Mouse (Mus musculus) CH12.LX (cell line): ENCODE measurements around the gene Zc3hc1. TPM values are rescaled to one million over a fixed set of nuclear protein-coding genes. Genes with fewer than 3 reads are reported as not detected.

ENCODE experiments used
- DNase-seq: peaks from one replicate; pipeline ENCODE4 v3.0.0-alpha.2; 2013; ENCODE audit errors: extremely low read depth
- H3K27ac ChIP-seq: 2 replicates; pipeline ENCODE4 v1.5.1; 2012; ENCODE audit warnings: low read depth, mild to moderate bottlenecking, control low read depth, moderate library complexity; ENCODE audit not compliant: insufficient read depth
- H3K27me3 ChIP-seq: replicated peaks from 2 replicates; pipeline ENCODE3; 2012; ENCODE audit warnings: inconsistent platforms
- H3K36me3 ChIP-seq, 2 experiments: replicated peaks in 1 of 2; 2 replicates each; pipeline versions ENCODE3 to v1.6.1; 2012; ENCODE audit warnings: inconsistent platforms in 1 of 2, low read length in 1 of 2, mild to moderate bottlenecking in 1 of 2, mixed read lengths in 1 of 2, moderate library complexity in 1 of 2; ENCODE audit not compliant: control insufficient read depth in 1 of 2, insufficient read depth in 1 of 2
- H3K4me1 ChIP-seq, 2 experiments: 2 replicates each; pipeline ENCODE4 v1.6.1; 2012; ENCODE audit warnings: inconsistent platforms in 1 of 2, moderate library complexity in 1 of 2; ENCODE audit not compliant: insufficient read depth in 2 of 2, control insufficient read depth in 1 of 2
- H3K4me2 ChIP-seq: 2 replicates; pipeline ENCODE4 v1.6.1; 2012; ENCODE audit warnings: low read depth, mild to moderate bottlenecking, control low read depth; ENCODE audit not compliant: poor library complexity, insufficient read depth, severe bottlenecking
- H3K4me3 ChIP-seq, 3 experiments: fragments of 150-350 bp in 1 of 3; sonication (generic) in 1 of 3; replicated peaks in 1 of 3; 2 replicates each; pipeline versions ENCODE3 to v1.5.1; 2011 to 2012; ENCODE audit warnings: low read depth in 2 of 3, low read length in 2 of 3, mild to moderate bottlenecking in 2 of 3, moderate library complexity in 2 of 3, control low read depth in 1 of 3, improper control_type of control experiment in 1 of 3, inconsistent platforms in 1 of 3, mixed read lengths in 1 of 3; ENCODE audit not compliant: poor library complexity in 1 of 3
- H3K79me2 ChIP-seq: replicated peaks from 2 replicates; pipeline ENCODE4 v1.6.1; 2012; ENCODE audit warnings: mild to moderate bottlenecking, moderate library complexity; ENCODE audit not compliant: control insufficient read depth, poor library complexity, insufficient read depth, severe bottlenecking; ENCODE audit errors: extremely low read depth
- H3K9ac ChIP-seq: 2 replicates; pipeline ENCODE4 v1.6.1; 2012; ENCODE audit warnings: low read depth, mild to moderate bottlenecking, control low read depth, moderate library complexity; ENCODE audit not compliant: insufficient read depth
- H3K9me3 ChIP-seq: replicated peaks from 2 replicates; pipeline ENCODE3; 2012; ENCODE audit warnings: low read length, inconsistent platforms, mixed read lengths
- BHLHE40 ChIP-seq: IDR thresholded peaks from 2 replicates; pipeline ENCODE4 v1.6.1; 2011; ENCODE audit warnings: mild to moderate bottlenecking, low read depth, low read length, improper control_type of control experiment
- CHD1 ChIP-seq: IDR thresholded peaks from 2 replicates; pipeline ENCODE4 v1.6.1; 2012; ENCODE audit warnings: low read depth, low read length, improper control_type of control experiment, inconsistent platforms
- CTCF ChIP-seq, 2 experiments: IDR thresholded peaks in 1 of 2; conservative IDR thresholded peaks in 1 of 2; 2 replicates each; pipeline ENCODE4 v1.5.1; 2011 to 2012; ENCODE audit warnings: low read depth in 2 of 2, low read length in 2 of 2, improper control_type of control experiment in 1 of 2, inconsistent platforms in 1 of 2, mild to moderate bottlenecking in 1 of 2, moderate library complexity in 1 of 2
- ELF1 ChIP-seq: IDR thresholded peaks from 2 replicates; pipeline ENCODE4 v1.6.1; 2014; ENCODE audit warnings: low read depth, mild to moderate bottlenecking, inconsistent platforms, low read length, improper control_type of control experiment
- ETS1 ChIP-seq: conservative IDR thresholded peaks from 2 replicates; pipeline ENCODE4 v1.6.1; 2012; ENCODE audit warnings: low read depth, mild to moderate bottlenecking, inconsistent platforms, low read length, improper control_type of control experiment, moderate library complexity
- GABPA ChIP-seq: IDR thresholded peaks from 2 replicates; pipeline ENCODE4 v1.6.1; 2012; ENCODE audit warnings: low read depth, low read length, improper control_type of control experiment, inconsistent platforms; ENCODE audit not compliant: insufficient replicate concordance
- JUN ChIP-seq: IDR thresholded peaks from 2 replicates; pipeline ENCODE4 v1.6.1; 2011; ENCODE audit warnings: low read depth, mild to moderate bottlenecking, low read length, improper control_type of control experiment, moderate library complexity; ENCODE audit not compliant: insufficient read depth
- MAFK ChIP-seq: IDR thresholded peaks from 2 replicates; pipeline ENCODE4 v1.6.1; 2011; ENCODE audit warnings: low read length, improper control_type of control experiment; ENCODE audit not compliant: insufficient replicate concordance
- MAZ ChIP-seq: IDR thresholded peaks from 2 replicates; pipeline ENCODE4 v1.6.1; 2012; ENCODE audit warnings: low read depth, mild to moderate bottlenecking, inconsistent platforms, low read length, improper control_type of control experiment, moderate library complexity
- MXI1 ChIP-seq: IDR thresholded peaks from 2 replicates; pipeline ENCODE4 v1.6.1; 2011; ENCODE audit warnings: mild to moderate bottlenecking, low read depth, low read length, improper control_type of control experiment
- MYC ChIP-seq: IDR thresholded peaks from 2 replicates; pipeline ENCODE4 v1.6.1; 2011; ENCODE audit warnings: low read depth, mild to moderate bottlenecking, improper control_type of control experiment, low read length
- PAX5 ChIP-seq: IDR thresholded peaks from 2 replicates; pipeline ENCODE4 v1.6.1; 2012; ENCODE audit warnings: low read length, inconsistent platforms, mixed read lengths
- POLR2A ChIP-seq: IDR thresholded peaks from 2 replicates; pipeline ENCODE4 v1.6.1; 2011; ENCODE audit warnings: low read depth, mild to moderate bottlenecking, improper control_type of control experiment, low read length
- POLR2AphosphoS2 ChIP-seq: IDR thresholded peaks from 2 replicates; pipeline ENCODE4 v1.6.1; 2011; ENCODE audit warnings: low read depth, low read length, improper control_type of control experiment
- RAD21 ChIP-seq: IDR thresholded peaks from 2 replicates; pipeline ENCODE4 v1.6.1; 2011; ENCODE audit warnings: low read depth, mild to moderate bottlenecking, low read length, improper control_type of control experiment, moderate library complexity
- SMC3 ChIP-seq: IDR thresholded peaks from 2 replicates; pipeline ENCODE4 v1.6.1; 2011; ENCODE audit warnings: low read depth, low read length, improper control_type of control experiment
- TBP ChIP-seq: conservative IDR thresholded peaks from 2 replicates; pipeline ENCODE4 v1.6.1; 2011; ENCODE audit warnings: low read depth, low read length, improper control_type of control experiment
- USF1 ChIP-seq: IDR thresholded peaks from 2 replicates; pipeline ENCODE4 v1.6.1; 2014; ENCODE audit warnings: low read depth, mild to moderate bottlenecking, inconsistent platforms, low read length, improper control_type of control experiment
- USF2 ChIP-seq: conservative IDR thresholded peaks from 2 replicates; pipeline ENCODE4 v1.6.1; 2011; ENCODE audit warnings: low read depth, low read length, improper control_type of control experiment
- ZKSCAN1 ChIP-seq: IDR thresholded peaks from 2 replicates; pipeline ENCODE4 v1.6.1; 2012; ENCODE audit warnings: low read depth, inconsistent platforms, low read length, improper control_type of control experiment, borderline replicate concordance
- dilution Hi-C: fragments of 300-500 bp; cut with MboI; formaldehyde crosslinking; loops from 2 replicates; pipeline ENCODE4 v1.14.3; 2020; ENCODE audit warnings: low sequenced_read_pairs; ENCODE audit not compliant: extremely low pct_unique_long_range_greater_than_20kb, extremely low pct_ligation_motif_present
- in situ Hi-C: fragments of 300-500 bp; cut with MboI; formaldehyde crosslinking; loops from 3 replicates; pipeline ENCODE4 v1.14.3; 2019; ENCODE audit warnings: low sequenced_read_pairs, low pct_ligation_motif_present, low pct_unique_long_range_greater_than_20kb, mixed read lengths
- polyA plus RNA-seq: library from polyadenylated mRNA; unstranded; fragments of >175 nt; gene quantifications from 2 replicates; pipeline ENCODE4 v1.2.1, GENCODE M21; 2012; ENCODE audit warnings: low read depth; ENCODE audit not compliant: insufficient read length
- total RNA-seq, 2 experiments: library from RNA; depleted of rRNA; stranded (reverse); fragments of 300-350 nt in 1 of 2; fragments of >200 nt in 1 of 2; gene quantifications; 2 replicates each; pipeline ENCODE4 v1.2.3; 2012 to 2014

Zc3hc1 gene
- total and polyA plus RNA-seq, 3 experiments, result 59.5 to 89.5 (median 80.2) TPM

DNA sequence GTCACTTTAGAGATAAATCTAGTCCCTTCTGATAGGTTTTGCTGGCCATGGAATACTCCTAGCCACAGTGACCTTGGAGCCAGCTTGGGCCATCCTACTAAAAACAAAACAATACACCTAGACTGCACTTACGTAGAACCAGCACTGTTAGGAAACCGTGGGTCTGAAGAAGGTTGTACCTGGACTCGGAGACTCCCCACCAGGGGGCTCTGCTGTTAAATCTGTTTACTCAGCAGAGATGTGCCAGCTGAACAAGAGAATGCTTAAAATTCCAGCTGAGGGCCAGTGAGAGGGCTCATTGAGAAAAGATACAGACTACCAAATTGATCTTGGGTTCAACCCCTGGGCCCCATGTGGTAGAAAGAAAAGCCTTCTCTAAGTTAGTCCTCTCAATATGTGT, 9.7 kb downstream of the Zc3hc1 start:
- Histone ChIP-seq H3K4me1 (no peaks in the 10 kb centered on the region), H3K4me2 (no peak overlapping the region), H3K27me3 (no peaks in the 10 kb centered on the region), H3K4me3 (no peak overlapping the region), H3K9ac (no peak overlapping the region), H3K79me2 (no peaks in the 10 kb centered on the region; the same call in 1 of the 2 replicates), H3K27ac (no peak overlapping the region), H3K9me3 (no peaks in the 10 kb centered on the region), H3K36me3 (peaks cover 61 to 90% of the 10 kb centered on the region in 2 experiments)
- in situ Hi-C loops (no loop called here), dilution Hi-C loops (no loop called here)
- TF ChIP-seq USF2 (no peak), MXI1 (no peak), USF1 (no peak), SMC3 (peak; percentile 14; the same call in 1 of the 2 replicates), MYC (no peak), JUN (no peak), CTCF (conservative IDR thresholded peaks at IDR 0.05 in 1 of 2, IDR thresholded peaks at IDR 0.05 in 1 of 2; ENCODE audit: low read depth in 2 of 2, low read length in 2 of 2) (peak in 1 of 2 experiments; percentile 42; a peak in 2 of 4 replicates), MAFK (peak; percentile 79; the same call in 1 of the 2 replicates)
- no peak for DNase-seq

DNA sequence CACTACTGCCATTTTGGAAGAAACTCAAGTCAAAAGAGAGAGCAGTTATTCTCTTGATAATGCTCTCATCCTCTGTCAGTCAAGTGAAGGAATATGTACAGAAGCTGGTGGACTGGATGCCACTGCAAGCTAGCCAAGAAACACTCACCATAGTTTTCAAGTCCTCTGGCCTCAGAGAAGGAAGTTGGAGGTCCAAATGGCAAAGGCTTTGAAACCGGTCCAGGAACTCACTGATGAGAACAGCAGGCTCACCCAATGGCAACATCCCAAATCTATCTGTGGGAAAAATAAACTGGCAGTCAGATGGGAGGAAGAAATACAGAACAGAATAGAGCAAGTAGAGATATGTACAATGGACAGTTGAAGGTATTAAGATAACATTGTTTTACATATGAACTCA, 15.0 kb downstream of the Zc3hc1 start:
- no peak for DNase-seq
- TF ChIP-seq ZKSCAN1 (no peak), BHLHE40 (no peak)
- Histone ChIP-seq H3K36me3 (peaks cover 60 to 95% of the 10 kb centered on the region in 2 experiments), H3K9ac (no peak overlapping the region), H3K27me3 (no peaks in the 10 kb centered on the region), H3K4me2 (no peak overlapping the region), H3K9me3 (no peaks in the 10 kb centered on the region), H3K27ac (no peak overlapping the region), H3K4me3 (no peak overlapping the region), H3K4me1 (no peaks in the 10 kb centered on the region), H3K79me2 (no peaks in the 10 kb centered on the region)
- dilution Hi-C loops (no loop called here), in situ Hi-C loops (no loop called here)

DNA sequence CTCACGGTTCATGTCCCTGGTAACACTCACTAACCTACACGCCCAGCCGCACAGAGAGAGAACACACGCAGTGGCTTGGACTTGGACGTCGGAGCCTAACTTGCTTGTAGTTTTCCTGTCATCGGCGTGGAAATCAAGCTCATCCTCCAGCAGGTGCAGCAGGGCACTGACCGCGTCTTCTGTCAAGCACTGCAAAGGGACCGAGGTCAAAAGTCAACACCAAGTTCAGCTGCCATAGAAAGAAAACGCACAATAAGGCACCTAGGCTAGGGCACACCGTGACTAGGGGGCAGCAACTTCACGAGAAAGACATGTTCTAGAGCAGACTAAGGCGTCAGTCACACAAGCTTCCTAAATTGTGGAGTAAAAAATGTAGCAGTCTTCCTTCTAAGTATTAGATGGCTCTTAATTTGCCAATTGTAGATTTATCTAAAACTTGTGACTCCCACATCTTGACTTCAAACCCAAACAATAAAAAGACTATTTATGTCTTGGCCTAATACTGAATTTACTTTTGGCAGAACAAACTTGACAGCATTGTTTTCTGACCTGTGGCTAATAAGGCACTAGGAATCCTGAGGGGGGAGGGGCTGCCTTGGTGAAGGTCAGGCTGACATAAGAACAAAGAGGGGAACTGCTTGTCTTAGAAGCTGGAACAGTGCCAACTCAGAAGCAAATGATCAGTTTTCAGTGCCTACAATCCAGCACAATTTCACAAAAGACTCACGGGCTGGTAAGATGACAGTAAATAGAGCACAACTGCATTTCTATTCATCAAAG, 15.9 kb downstream of the Zc3hc1 start:
- H3K4me3 ChIP-seq, result no peak overlapping the region
- H3K4me2 ChIP-seq, result no peak overlapping the region
- no peak for DNase-seq
- peaks cover 61 to 95% of the 10 kb centered on the region in 2 experiments for H3K36me3 ChIP-seq
- dilution Hi-C loops (no loop called here), in situ Hi-C loops (no loop called here)
- H3K27me3 ChIP-seq, result no peaks in the 10 kb centered on the region
- no peaks in the 10 kb centered on the region for H3K9me3 ChIP-seq
- TF ChIP-seq GABPA (no peak), USF1 (no peak), POLR2A (no peak), MAFK (no peak), POLR2AphosphoS2 (no peak), ETS1 (no peak), PAX5 (no peak), ELF1 (no peak), TBP (no peak), CHD1 (no peak), RAD21 (no peak), MAZ (no peak)
- H3K4me1 ChIP-seq, result no peaks in the 10 kb centered on the region
- H3K27ac ChIP-seq, result no peak overlapping the region
- H3K9ac ChIP-seq, result no peak overlapping the region
- H3K79me2 ChIP-seq, result no peaks in the 10 kb centered on the region
